Mouse (Mus musculus): ENCODE results near the gene Olfr1233.

Olfr1233 gene

GRCm38 (mm10) chr2:89342298-89342697 lies at the start of gene Olfr1233:
Olfr1233 (minus strand) TSS chr2:89342398.
- no peak for DNase-seq

GRCm38 (mm10) chr2:89364765-89365164 lies 22.6 kb upstream of the Olfr1233 start, which contains the start of gene Olfr1234:
Olfr1234 (minus strand) TSS chr2:89364865.
- no peak for DNase-seq

DNA sequence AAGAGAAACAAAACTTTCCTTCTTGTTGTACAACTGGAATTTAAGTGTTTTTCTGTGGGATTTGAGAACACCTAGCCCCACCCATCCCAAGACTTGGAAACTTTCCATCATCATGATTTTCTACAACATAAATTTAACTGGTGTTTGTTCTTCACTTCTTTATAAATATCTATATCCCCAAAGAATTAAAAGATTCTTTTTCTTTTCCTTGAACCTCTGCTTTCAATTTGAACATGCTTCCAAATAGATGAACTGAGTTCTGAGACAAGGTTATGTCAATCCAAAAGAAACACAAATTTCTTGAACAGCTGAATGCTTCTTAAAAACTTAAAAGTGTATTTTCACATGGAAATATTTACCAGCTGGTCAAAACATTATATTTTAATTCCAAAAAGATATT lies 12.6 kb downstream of the Olfr1233 start, which contains the start of gene Olfr1232:
Olfr1232 (minus strand) TSS at position 101 of the 400 bp plus-strand sequence.
- no peak for DNase-seq

- no peak for DNase-seq
Observed at GRCm38 (mm10) chr2:89306974-89307373, 35.2 kb downstream of the Olfr1233 start, which contains the start of gene Olfr1231. Olfr1231 (minus strand) TSS chr2:89307074.

DNA sequence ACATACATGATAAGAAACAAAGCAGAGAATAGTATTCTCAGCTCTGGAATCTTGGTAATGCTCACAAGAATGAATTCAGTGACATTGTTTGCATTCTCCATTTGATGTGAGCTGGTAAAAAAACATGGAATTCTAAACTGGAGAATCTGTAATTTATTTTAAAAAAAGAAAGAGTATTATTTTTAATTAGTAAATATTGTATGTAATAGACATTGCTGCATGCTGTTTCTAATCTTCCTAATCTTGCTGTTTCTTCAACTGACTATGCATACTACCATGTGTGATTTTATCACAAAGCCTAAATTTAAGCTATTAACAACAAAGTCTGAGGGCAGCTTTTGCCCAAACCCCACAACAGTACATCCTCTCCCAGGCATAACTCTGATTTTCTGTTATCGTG lies 45.0 kb downstream of the Olfr1233 start, which contains the start of gene Olfr1230:
Olfr1230 (minus strand) TSS at position 101 of the 400 bp plus-strand sequence.
- no peak for DNase-seq

GRCm38 (mm10) chr2:89287914-89288313 lies 54.3 kb downstream of the Olfr1233 start, which contains the start of gene Olfr1229:
Olfr1229 (minus strand) TSS chr2:89288014.
- no peak for DNase-seq

Data from kidney, postnatal 25 days (tissue).